Mouse (Mus musculus): ENCODE measurements at regions not wholly inside any gene's neighbourhood (a gene's known extent, or its start where the extent isn't known, plus 50 kb on each side); places are given as distances from the start of the nearest gene placed in this dataset.
"Not testable (repeated sequence)": the region's sequence is repeated elsewhere in the genome, so short reads cannot be mapped to it uniquely, and the experiment has no call there.

DNA sequence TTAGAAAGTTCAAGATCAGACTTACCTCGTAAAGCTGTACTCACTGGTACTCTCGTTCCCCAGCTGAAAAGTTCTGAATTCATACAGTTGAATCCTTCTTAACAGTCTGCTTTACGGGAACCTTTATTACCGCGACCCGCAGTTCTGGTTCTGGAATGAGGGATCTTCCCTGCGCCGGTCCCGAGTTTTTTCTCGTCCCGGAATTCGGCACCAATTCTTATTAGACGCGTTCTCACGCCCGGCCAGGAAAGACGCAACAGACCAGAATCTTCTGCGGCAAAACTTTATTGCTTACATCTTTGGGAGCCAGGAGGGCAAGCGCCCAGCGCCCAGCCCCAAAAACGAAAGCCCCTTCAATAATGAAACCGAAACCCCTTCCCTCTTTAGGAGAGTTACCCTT lies 423.4 kb downstream of the Tox3 start:
- not testable (repeated sequence) for DNase-seq (ENCODE audit: extremely low read depth, insufficient read length, low spot score)

- DNase-seq (ENCODE audit: extremely low read depth, insufficient read length, low spot score) = no peak
These were observed 434.1 kb downstream of the Tox3 start for GRCm38 (mm10) chr8:89914076-89914475.

- DNase-seq (ENCODE audit: extremely low read depth, insufficient read length, low spot score) = no peak
These were observed 441.9 kb downstream of the Tox3 start for GRCm38 (mm10) chr8:89906200-89906599.

DNA sequence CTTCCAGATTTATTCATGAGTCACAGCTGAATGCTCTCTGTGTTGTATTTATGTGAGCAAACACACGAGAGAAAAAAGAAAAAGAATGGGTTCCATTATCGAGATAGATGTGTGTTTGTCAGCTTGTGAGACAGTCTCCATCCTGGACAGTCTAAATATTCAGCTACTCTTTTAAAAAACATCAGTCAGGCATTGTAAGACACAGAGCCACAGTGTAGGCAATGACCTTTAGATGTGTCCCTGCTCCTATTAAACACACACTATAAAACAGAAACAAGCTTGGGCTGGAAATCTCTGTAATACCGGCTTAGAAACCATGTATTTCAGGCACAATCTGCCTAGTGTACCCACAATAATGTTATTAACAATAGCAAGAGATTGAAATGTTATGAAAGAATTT lies 442.6 kb downstream of the Tox3 start:
- no peak for DNase-seq (ENCODE audit: extremely low read depth, insufficient read length, low spot score)

DNA sequence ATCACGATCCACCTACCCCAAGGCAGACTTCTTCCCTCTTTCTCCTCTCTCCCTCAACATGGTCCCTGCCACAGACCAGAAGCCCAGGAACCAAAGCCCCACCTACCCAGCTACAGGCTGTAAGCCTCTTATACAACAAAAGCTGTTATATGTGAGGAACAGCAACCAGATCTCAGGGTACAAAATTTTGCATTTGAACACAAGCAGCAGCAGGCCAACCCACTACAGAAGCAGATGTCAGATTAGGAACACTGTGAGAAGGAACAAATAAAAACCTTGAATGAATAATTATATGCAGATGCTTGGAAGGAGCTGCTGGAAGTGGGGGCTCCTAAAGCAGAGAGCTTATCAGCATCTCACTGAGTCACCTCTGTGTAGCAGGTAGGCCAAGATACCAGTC lies 444.8 kb downstream of the Tox3 start:
- DNase-seq (ENCODE audit: extremely low read depth, insufficient read length, low spot score) = no peak

- no peak for DNase-seq (ENCODE audit: extremely low read depth, insufficient read length, low spot score)
These were observed 475.4 kb downstream of the Tox3 start for GRCm38 (mm10) chr8:89872768-89873167.

DNA sequence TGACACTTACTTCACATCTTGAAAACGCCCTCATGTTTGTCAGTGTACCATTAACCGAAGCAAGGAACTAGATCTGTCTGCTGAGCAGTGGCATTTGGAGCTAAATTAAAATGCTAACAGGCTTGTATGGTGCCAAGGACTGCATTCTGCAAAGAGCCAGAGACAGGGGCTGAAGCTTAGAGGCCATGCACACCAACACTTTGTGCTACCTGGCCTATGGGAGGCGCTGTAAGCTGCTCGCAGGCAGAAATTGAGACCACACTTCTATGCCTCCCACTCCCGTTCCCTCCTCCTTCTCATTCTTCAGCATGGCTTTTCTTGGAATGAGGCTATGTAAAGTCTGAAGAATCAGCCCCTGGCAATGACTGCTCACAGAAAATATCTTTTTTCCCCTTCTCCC lies 476.2 kb downstream of the Tox3 start:
- DNase-seq (ENCODE audit: extremely low read depth, insufficient read length, low spot score) = no peak

GRCm38 (mm10) chr8:89859813-89860212 lies 488.3 kb downstream of the Tox3 start:
- DNase-seq (ENCODE audit: extremely low read depth, insufficient read length, low spot score) = no peak

DNA sequence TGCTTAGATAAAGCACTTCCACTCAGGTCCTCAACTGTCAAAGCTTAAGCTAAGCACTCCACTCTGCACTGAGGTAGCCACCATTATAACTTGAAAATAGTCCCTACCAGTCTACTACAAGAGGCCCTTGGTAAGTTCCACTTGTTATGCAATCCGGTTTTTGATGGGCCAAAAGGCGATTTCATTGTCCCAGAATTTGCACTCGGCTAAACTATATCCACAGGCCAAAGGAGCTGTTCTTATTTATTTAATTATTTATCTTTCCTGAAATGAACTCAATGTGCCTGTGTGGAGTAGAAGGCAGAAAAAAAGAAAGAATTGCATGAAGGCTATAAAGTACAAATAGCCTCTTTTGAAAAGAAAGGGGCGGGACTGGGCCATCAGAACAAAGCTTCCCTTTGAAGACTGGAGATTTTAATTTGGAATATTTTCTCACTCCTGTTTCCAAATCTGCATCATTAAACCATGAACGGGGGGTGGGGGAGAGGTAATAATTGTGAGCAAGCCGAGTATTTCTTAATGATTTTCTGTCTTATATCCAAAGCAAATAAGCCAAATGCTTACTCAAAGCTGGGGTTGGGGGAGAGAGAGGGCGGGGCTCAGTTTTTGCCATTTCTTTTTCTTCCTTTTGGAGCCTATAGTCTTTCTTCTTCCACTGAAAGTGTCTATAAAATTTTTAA lies 489.3 kb downstream of the Tox3 start:
- DNase-seq (ENCODE audit: extremely low read depth, insufficient read length, low spot score) = no peak

DNA sequence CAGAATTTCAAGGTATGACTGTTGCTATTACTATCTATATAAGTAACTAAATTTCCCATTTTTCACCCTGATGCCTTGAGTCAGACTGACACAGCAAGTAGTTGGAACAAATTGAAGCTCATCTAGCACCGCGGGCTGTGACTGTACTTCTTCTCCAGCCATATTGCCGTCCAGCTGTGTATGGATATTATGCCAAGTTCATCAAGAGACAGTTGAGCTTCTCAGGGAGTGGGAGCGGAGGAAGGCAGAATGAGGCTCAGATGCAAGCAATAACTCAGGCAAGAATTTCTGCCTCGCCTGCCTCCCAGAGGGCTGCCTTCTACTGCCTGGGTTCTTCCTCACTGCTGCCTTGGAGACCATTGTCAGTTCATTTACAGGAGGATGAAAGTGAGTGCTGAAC lies 492.6 kb downstream of the Tox3 start:
- no peak for DNase-seq (ENCODE audit: extremely low read depth, insufficient read length, low spot score)

DNA sequence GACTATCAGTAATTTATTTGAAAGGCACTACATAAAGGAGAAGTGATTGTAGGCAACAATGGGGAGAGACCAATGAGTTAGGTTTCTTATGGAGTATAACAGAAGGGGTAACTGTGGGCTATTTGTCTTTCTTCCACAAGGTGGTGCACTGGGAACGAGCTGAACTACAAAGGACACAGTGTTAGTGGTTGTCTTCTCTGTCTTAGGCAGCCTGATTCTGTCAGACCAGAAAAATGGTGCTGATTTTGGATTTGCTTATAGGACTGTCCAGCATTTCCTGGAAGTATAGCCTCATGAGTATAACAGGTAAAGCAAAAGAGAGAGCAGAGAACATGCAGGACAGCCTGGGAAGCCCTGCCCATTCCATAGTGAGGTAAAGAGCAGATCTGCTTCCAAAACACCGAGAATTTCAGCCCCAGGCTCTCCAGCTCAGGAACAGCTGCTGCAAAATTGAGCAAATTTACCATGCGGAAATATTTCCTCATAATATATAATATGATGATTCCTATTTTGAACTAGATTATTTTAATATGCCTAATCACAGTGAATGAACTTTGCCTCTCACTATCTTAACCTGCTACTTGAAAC lies 497.8 kb downstream of the Tox3 start:
- no peak for DNase-seq (ENCODE audit: extremely low read depth, insufficient read length, low spot score)

DNA sequence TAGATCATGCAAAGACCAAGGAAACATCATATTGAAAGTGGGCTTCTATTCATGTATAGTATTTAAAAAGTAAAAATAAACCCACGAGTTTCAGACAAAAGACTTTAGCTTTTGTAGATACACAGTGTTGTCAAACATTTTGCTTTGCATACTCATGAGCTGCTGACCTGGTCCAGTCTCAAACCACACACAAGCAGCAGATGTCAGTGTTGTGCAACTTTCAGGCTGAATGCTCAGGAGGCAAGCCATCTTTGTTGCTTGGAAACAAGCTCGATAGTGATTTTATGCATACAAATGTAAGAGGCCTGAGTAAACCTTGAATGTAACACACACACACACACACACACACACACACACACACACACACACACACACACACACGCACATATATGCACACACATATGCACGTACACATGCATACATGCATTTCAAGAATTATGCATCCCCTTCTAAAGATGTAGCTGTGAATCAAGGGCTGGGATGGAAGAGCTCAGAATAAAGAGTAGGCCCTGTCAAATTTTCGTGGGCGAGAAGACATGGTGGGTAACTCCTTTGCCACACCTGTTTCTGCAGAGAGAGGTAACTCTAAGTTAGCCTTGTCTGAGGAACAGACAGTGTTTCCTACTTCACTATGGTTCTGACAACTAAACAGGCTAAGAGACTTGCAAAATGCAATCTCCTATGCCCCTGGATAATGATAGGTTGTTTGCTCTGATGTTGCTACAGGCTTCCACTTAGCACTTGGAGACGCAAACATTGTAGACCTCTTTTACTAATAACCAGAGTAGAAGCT lies 498.5 kb downstream of the Tox3 start:
- no peak for DNase-seq (ENCODE audit: extremely low read depth, insufficient read length, low spot score)

DNA sequence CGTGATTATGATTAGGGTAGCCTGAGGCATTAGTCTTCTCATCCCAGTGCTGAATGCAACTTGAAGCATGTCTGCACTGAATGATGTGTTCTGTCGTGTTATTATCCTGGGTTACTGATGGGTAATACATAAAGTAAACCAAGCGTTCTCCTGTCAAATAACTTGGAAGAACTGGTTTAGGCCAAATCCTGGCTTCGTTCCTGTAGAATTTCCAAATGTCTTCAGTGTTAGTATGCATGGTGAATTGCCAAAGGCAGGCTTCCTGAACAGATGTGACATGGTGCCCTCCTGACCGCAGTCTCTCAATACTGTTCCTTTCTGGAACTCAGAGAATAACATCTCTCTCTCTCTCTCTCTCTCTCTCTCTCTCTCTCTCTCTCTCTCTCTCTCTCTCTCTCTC lies 509.6 kb downstream of the Tox3 start:
- DNase-seq (ENCODE audit: extremely low read depth, insufficient read length, low spot score) = no peak

GRCm38 (mm10) chr8:89833715-89834114 lies 514.4 kb downstream of the Tox3 start:
- no peak for DNase-seq (ENCODE audit: extremely low read depth, insufficient read length, low spot score)

- DNase-seq (ENCODE audit: extremely low read depth, insufficient read length, low spot score) = no peak
These were observed 523.6 kb downstream of the Tox3 start for GRCm38 (mm10) chr8:89824586-89824985.

- DNase-seq (ENCODE audit: extremely low read depth, insufficient read length, low spot score) = no peak
These were observed 524.5 kb downstream of the Tox3 start for GRCm38 (mm10) chr8:89823631-89824030.

GRCm38 (mm10) chr8:89812036-89812711 lies 536.0 kb downstream of the Tox3 start:
- peak; percentile 37 for DNase-seq (ENCODE audit: extremely low read depth, insufficient read length, low spot score)

DNA sequence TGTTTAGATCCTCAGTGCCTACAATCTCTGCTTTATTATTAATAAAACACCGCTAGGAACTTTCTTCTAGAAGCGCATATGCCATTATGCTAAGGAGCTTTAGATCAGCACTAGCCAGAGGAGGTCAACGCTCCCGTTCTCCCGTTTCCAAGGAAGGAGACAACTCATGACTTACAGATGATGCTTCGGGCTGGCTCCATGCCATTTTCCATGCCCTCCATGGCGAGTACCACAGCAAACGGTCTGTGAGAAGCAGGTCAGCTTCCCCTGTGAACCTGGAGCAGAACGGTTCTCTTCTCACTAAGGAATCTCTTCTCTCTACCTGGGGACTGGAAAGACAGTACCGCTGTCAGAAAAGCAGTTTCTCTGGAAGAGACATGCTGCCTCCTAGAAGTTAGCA lies 559.8 kb downstream of the Tox3 start:
- DNase-seq (ENCODE audit: extremely low read depth, insufficient read length, low spot score) = no peak

GRCm38 (mm10) chr8:89787050-89787905 lies 560.9 kb downstream of the Tox3 start:
- DNase-seq (ENCODE audit: extremely low read depth, insufficient read length, low spot score) = no peak

GRCm38 (mm10) chr8:89785011-89785410 lies 563.1 kb downstream of the Tox3 start:
- peak; percentile 18 for DNase-seq (ENCODE audit: extremely low read depth, insufficient read length, low spot score)

Measured in 3134 (cell line).